Mouse (Mus musculus): ENCODE results near the gene Vgll4. TPM values are rescaled to one million over a fixed set of nuclear protein-coding genes. Genes with fewer than 3 reads are reported as not detected.

Gene Vgll4
- total and polyA plus RNA-seq, 2 experiments, result 24.3 to 44.5 TPM

- peaks cover 2% of the 10 kb centered on the region; the same call in 1 of the 2 replicates for H3K36me3 ChIP-seq (ENCODE audit: control insufficient read depth, insufficient read depth, low read length)
- no peak overlapping the region for H3K4me3 ChIP-seq (ENCODE audit: insufficient read depth, low read depth, low read length)
- no peak overlapping the region for H3K9ac ChIP-seq (ENCODE audit: low read depth, low read length)
- peaks cover 40% of the 10 kb centered on the region for H3K4me1 ChIP-seq (ENCODE audit: control insufficient read depth, insufficient read depth, low read length)
- H3K79me2 ChIP-seq (ENCODE audit: control insufficient read depth, insufficient read depth, low read length), result peaks cover 59% of the 10 kb centered on the region
- no peaks in the 10 kb centered on the region for H3K27me3 ChIP-seq (ENCODE audit: control insufficient read depth, insufficient read depth, low read length)
- TF ChIP-seq POLR2A (IDR thresholded peaks at IDR 0.05; ENCODE audit: extremely low read depth, insufficient read depth, low read length) (no peak), CTCF (IDR thresholded peaks at IDR 0.05; ENCODE audit: low read depth, low read length) (no peak)
- WGBS, result 95% methylated on average over 7 of the region's 7 CpGs
- no peak for DNase-seq (ENCODE audit: extremely low read depth, low read depth, low spot score)
- no peak overlapping the region for H3K27ac ChIP-seq (replicated peaks; ENCODE audit: insufficient read depth, low read depth, low read length)
These were observed 60.0 kb downstream of the Vgll4 start for GRCm38 (mm10) chr6:114909801-114910200.

- Histone ChIP-seq H3K27me3 (ENCODE audit: control insufficient read depth, insufficient read depth, low read length) (no peaks in the 10 kb centered on the region), H3K36me3 (ENCODE audit: control insufficient read depth, insufficient read depth, low read length) (peaks cover 2% of the 10 kb centered on the region; the same call in 1 of the 2 replicates), H3K9ac (ENCODE audit: low read depth, low read length) (no peak overlapping the region), H3K4me1 (ENCODE audit: control insufficient read depth, insufficient read depth, low read length) (peaks cover 34% of the 10 kb centered on the region), H3K27ac (replicated peaks; ENCODE audit: insufficient read depth, low read depth, low read length) (peak overlapping the region; percentile 43; the same call in 1 of the 2 replicates), H3K79me2 (ENCODE audit: control insufficient read depth, insufficient read depth, low read length) (peaks cover 64% of the 10 kb centered on the region), H3K4me3 (ENCODE audit: insufficient read depth, low read depth, low read length) (no peak overlapping the region)
- DNase-seq (ENCODE audit: extremely low read depth, low read depth, low spot score), result peak; percentile 74
- 55% methylated on average over 6 of the region's 6 CpGs for WGBS
- TF ChIP-seq CTCF (IDR thresholded peaks at IDR 0.05; ENCODE audit: low read depth, low read length), result no peak
- no peak for TF ChIP-seq POLR2A (IDR thresholded peaks at IDR 0.05; ENCODE audit: extremely low read depth, insufficient read depth, low read length)
These were observed 62.3 kb downstream of the Vgll4 start for GRCm38 (mm10) chr6:114907459-114907858.

- Histone ChIP-seq H3K9ac (ENCODE audit: low read depth, low read length) (no peak overlapping the region), H3K27me3 (ENCODE audit: control insufficient read depth, insufficient read depth, low read length) (no peaks in the 10 kb centered on the region), H3K79me2 (ENCODE audit: control insufficient read depth, insufficient read depth, low read length) (peaks cover 59% of the 10 kb centered on the region), H3K4me3 (ENCODE audit: insufficient read depth, low read depth, low read length) (no peak overlapping the region), H3K4me1 (ENCODE audit: control insufficient read depth, insufficient read depth, low read length) (peaks cover 40% of the 10 kb centered on the region), H3K27ac (replicated peaks; ENCODE audit: insufficient read depth, low read depth, low read length) (no peak overlapping the region), H3K36me3 (ENCODE audit: control insufficient read depth, insufficient read depth, low read length) (peaks cover 2% of the 10 kb centered on the region; the same call in 1 of the 2 replicates)
- no peak for DNase-seq (ENCODE audit: extremely low read depth, low read depth, low spot score)
- WGBS, result 80% methylated on average over 5 of the region's 5 CpGs
- TF ChIP-seq POLR2A (IDR thresholded peaks at IDR 0.05; ENCODE audit: extremely low read depth, insufficient read depth, low read length) (no peak), CTCF (IDR thresholded peaks at IDR 0.05; ENCODE audit: low read depth, low read length) (no peak)
These were observed 63.6 kb downstream of the Vgll4 start for GRCm38 (mm10) chr6:114906209-114906608.

- H3K79me2 ChIP-seq (ENCODE audit: control insufficient read depth, insufficient read depth, low read length), result peaks cover 57% of the 10 kb centered on the region
- no peak overlapping the region for H3K27ac ChIP-seq (replicated peaks; ENCODE audit: insufficient read depth, low read depth, low read length)
- 42% methylated on average over 8 of the region's 8 CpGs for WGBS
- no peak overlapping the region for H3K4me3 ChIP-seq (ENCODE audit: insufficient read depth, low read depth, low read length)
- peaks cover 2% of the 10 kb centered on the region; the same call in 1 of the 2 replicates for H3K36me3 ChIP-seq (ENCODE audit: control insufficient read depth, insufficient read depth, low read length)
- no peak for TF ChIP-seq POLR2A (IDR thresholded peaks at IDR 0.05; ENCODE audit: extremely low read depth, insufficient read depth, low read length)
- TF ChIP-seq CTCF (IDR thresholded peaks at IDR 0.05; ENCODE audit: low read depth, low read length), result no peak
- no peaks in the 10 kb centered on the region for H3K27me3 ChIP-seq (ENCODE audit: control insufficient read depth, insufficient read depth, low read length)
- H3K4me1 ChIP-seq (ENCODE audit: control insufficient read depth, insufficient read depth, low read length), result peaks cover 41% of the 10 kb centered on the region
- no peak overlapping the region for H3K9ac ChIP-seq (ENCODE audit: low read depth, low read length)
- DNase-seq (ENCODE audit: extremely low read depth, low read depth, low spot score), result peak; percentile 62
These were observed 64.4 kb downstream of the Vgll4 start for GRCm38 (mm10) chr6:114905253-114906028.

GRCm38 (mm10) chr6:114904818-114905217 is 65.0 kb downstream of the Vgll4 start:
- H3K79me2 ChIP-seq (ENCODE audit: control insufficient read depth, insufficient read depth, low read length), result peaks cover 61% of the 10 kb centered on the region
- WGBS, result 95% methylated on average over 3 of the region's 3 CpGs
- DNase-seq (ENCODE audit: extremely low read depth, low read depth, low spot score), result no peak

GRCm38 (mm10) chr6:114904233-114904632 is 65.6 kb downstream of the Vgll4 start:
- peaks cover 46% of the 10 kb centered on the region for H3K4me1 ChIP-seq (ENCODE audit: control insufficient read depth, insufficient read depth, low read length)
- WGBS, result 80% methylated on average over 6 of the region's 6 CpGs
- peaks cover 63% of the 10 kb centered on the region for H3K79me2 ChIP-seq (ENCODE audit: control insufficient read depth, insufficient read depth, low read length)
- H3K27ac ChIP-seq (replicated peaks; ENCODE audit: insufficient read depth, low read depth, low read length), result no peak overlapping the region
- peaks cover 2% of the 10 kb centered on the region; the same call in 1 of the 2 replicates for H3K36me3 ChIP-seq (ENCODE audit: control insufficient read depth, insufficient read depth, low read length)
- no peak for DNase-seq (ENCODE audit: extremely low read depth, low read depth, low spot score)
- TF ChIP-seq POLR2A (IDR thresholded peaks at IDR 0.05; ENCODE audit: extremely low read depth, insufficient read depth, low read length) (no peak), CTCF (IDR thresholded peaks at IDR 0.05; ENCODE audit: low read depth, low read length) (no peak)
- H3K9ac ChIP-seq (ENCODE audit: low read depth, low read length), result no peak overlapping the region
- no peaks in the 10 kb centered on the region for H3K27me3 ChIP-seq (ENCODE audit: control insufficient read depth, insufficient read depth, low read length)
- no peak overlapping the region for H3K4me3 ChIP-seq (ENCODE audit: insufficient read depth, low read depth, low read length)

More at GRCm38 (mm10) chr6:114904818-114905217, 65.0 kb downstream of the Vgll4 start:
- TF ChIP-seq CTCF (IDR thresholded peaks at IDR 0.05; ENCODE audit: low read depth, low read length) (no peak), POLR2A (IDR thresholded peaks at IDR 0.05; ENCODE audit: extremely low read depth, insufficient read depth, low read length) (no peak)
- Histone ChIP-seq H3K27ac (replicated peaks; ENCODE audit: insufficient read depth, low read depth, low read length) (no peak overlapping the region), H3K9ac (ENCODE audit: low read depth, low read length) (no peak overlapping the region), H3K4me1 (ENCODE audit: control insufficient read depth, insufficient read depth, low read length) (peaks cover 46% of the 10 kb centered on the region), H3K27me3 (ENCODE audit: control insufficient read depth, insufficient read depth, low read length) (no peaks in the 10 kb centered on the region), H3K36me3 (ENCODE audit: control insufficient read depth, insufficient read depth, low read length) (peaks cover 2% of the 10 kb centered on the region; the same call in 1 of the 2 replicates), H3K4me3 (ENCODE audit: insufficient read depth, low read depth, low read length) (no peak overlapping the region)

All from liver, adult 2 months (tissue).